Mouse (Mus musculus) heart, adult 9 months (tissue): ENCODE results near the gene Rbbp8nl.
"Not testable (repeated sequence)": the region's sequence is repeated elsewhere in the genome, so short reads cannot be mapped to it uniquely, and the experiment has no call there.

ENCODE experiments used
- DNase-seq, 2 experiments: peaks; one replicate each; pipeline ENCODE4 v3.0.0; 2022; ENCODE audit warnings: low spot score in 2 of 2

Rbbp8nl gene

GRCm38 (mm10) chr2:180288966-180289365 lies 713 bp downstream of the Rbbp8nl start:
- DNase-seq, result no peak

- no peak for DNase-seq
Observed at GRCm38 (mm10) chr2:180279321-180279720, 10.4 kb downstream of the Rbbp8nl start.

GRCm38 (mm10) chr2:180277773-180278320 lies 11.8 kb downstream of the Rbbp8nl start:
- no peak for DNase-seq

- no peak for DNase-seq
Observed at GRCm38 (mm10) chr2:180276851-180277259, 12.8 kb downstream of the Rbbp8nl start.

- DNase-seq, result no peak
Observed at GRCm38 (mm10) chr2:180276385-180276784, 13.3 kb downstream of the Rbbp8nl start.

GRCm38 (mm10) chr2:180275836-180276235 lies 13.8 kb downstream of the Rbbp8nl start:
- DNase-seq, result peak; percentile 90 to 91

GRCm38 (mm10) chr2:180274523-180274922 lies 15.2 kb downstream of the Rbbp8nl start:
- no peak for DNase-seq

GRCm38 (mm10) chr2:180273394-180274244 lies 16.1 kb downstream of the Rbbp8nl start, which contains the start of gene Cables2:
Gene Cables2 (minus strand): TSS chr2:180273496.
- DNase-seq, result peak; percentile 94 to 96

GRCm38 (mm10) chr2:180272884-180273321 lies 16.8 kb downstream of the Rbbp8nl start:
- DNase-seq, result peak in 1 of 2 experiments; percentile 35

- no peak for DNase-seq
Observed at GRCm38 (mm10) chr2:180271804-180272395, 17.8 kb downstream of the Rbbp8nl start.

- DNase-seq, result no peak
Observed at GRCm38 (mm10) chr2:180270537-180271255, 19.0 kb downstream of the Rbbp8nl start.

- no peak for DNase-seq
Observed at GRCm38 (mm10) chr2:180269329-180269728, 20.4 kb downstream of the Rbbp8nl start.

GRCm38 (mm10) chr2:180267955-180268354 lies 21.7 kb downstream of the Rbbp8nl start:
- no peak for DNase-seq

- no peak for DNase-seq
Observed at GRCm38 (mm10) chr2:180262891-180263290, 26.8 kb downstream of the Rbbp8nl start.

- DNase-seq, result peak; percentile 66 to 87
Observed at GRCm38 (mm10) chr2:180262441-180262840, 27.2 kb downstream of the Rbbp8nl start.

- DNase-seq, result no peak
Observed at GRCm38 (mm10) chr2:180261901-180262300, 27.8 kb downstream of the Rbbp8nl start.

GRCm38 (mm10) chr2:180260610-180261480 lies 28.8 kb downstream of the Rbbp8nl start:
- DNase-seq, result no peak

- DNase-seq, result not testable (repeated sequence)
Observed at GRCm38 (mm10) chr2:180259826-180260609, 29.7 kb downstream of the Rbbp8nl start.

GRCm38 (mm10) chr2:180258951-180259484 lies 30.7 kb downstream of the Rbbp8nl start:
- not testable (repeated sequence) for DNase-seq
